Mouse (Mus musculus) thymus, postnatal 4 days (tissue): ENCODE measurements at regions not wholly inside any gene's neighbourhood (a gene's known extent, or its start where the extent isn't known, plus 50 kb on each side); places are given as distances from the start of the nearest gene placed in this dataset.

Experiments
- DNase-seq: peaks from one replicate; pipeline ENCODE4 v3.0.0; 2021

DNA sequence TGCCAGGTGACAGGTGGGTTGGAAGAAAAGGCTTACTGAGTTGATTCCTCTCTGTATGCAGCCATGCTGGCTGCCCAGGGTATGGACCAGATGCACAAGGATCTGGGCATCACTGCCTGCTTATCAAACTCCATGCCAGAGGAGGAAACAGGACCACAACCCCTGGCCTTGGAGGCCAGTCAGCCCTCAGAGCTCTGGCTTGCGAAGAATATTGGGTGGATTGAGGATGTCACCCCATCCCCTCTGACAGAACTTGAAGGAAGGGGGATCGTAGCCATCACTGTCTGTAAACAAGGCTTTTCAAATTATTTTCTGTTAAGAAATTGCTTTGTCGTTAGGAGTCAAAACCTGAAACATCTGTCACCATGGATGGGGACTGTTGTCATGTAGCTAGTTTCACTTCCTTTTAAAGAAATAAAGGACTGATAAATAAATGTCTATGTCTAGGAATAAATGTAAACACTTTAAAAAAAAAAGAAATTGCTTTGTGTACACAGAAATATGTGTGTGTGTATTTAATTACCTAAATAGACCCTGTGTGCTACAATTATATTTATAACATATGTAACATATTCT, 55.0 kb upstream of the Tbl1xr1 start:
- DNase-seq, result no peak

DNA sequence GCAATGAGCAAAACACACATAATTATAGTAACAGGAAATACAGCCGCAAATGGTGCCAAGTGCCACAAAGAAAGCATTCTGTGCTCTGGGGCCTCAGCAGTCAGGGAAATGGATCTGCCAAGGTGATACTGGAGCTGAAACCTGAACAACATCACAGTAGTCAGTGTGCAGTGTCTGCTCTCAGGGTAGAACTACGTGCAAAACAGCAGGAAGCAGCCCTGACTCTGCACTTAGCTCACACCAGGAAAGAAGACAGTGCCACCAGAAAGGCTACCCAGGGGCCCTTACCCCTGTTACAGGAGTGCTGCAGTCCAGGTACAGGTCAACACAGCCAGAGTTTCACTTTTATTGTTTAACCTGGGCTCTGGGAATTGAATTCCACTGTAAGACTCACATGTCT, 54.0 kb upstream of the Tbl1xr1 start:
- DNase-seq, result peak; percentile 44

DNA sequence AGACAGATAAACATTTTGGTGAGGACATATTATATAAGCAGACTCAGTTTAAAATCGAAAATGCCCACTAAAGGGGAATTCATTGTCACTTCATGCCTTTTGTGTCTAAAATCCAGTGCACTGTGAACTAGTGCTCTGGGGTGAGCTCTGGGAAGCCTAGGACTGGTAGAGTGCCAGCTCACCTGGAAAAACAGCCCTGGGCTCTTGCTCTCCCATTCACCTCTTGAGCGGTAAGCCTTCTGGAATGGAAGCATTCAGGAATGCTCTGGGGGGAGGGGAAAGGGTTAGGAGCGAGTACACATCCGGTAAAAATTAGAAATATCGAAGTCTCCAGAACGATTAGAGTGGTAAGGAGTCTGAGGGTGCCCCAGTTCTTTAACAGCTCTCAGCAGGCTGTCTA, 53.4 kb upstream of the Tbl1xr1 start:
- no peak for DNase-seq

DNA sequence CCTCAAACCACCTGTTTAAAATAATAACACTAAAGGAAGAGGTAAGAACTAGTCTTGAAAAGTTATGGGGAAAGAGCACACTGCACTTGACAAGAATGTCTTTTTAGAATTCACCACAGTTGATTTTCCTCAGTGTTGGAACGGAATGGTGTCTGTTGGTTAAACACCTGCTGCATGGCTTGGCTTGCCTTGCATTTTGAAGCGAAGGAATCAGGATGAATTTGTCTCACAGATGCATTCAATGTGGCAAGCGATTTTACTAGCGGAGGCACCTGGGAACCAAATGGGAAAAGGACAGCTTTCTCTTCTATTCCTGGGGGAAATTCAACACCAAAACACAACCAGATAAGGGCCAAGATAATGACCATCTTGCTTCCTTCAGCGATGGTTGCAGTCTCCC, 52.9 kb upstream of the Tbl1xr1 start:
- DNase-seq, result no peak

DNA sequence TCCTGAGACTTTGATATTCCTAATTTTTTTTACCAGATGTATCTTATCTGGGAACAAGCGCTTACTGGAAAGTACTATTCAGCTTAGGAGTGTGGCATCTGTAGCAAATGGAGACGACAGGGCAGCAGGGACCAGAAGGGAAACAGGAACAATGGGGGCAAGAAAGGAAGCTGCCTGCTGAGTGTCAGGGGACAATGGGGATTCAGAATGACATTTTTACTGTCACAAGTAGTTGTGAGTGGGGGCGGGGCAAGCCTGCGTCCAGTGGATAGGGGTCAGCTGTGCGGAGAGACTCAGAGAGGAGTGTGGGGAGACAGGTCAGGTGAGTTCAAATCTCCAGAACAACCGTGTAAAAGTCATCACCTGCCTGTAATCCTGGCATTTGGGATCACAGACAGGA, 52.3 kb upstream of the Tbl1xr1 start:
- peak; percentile 13 for DNase-seq

DNA sequence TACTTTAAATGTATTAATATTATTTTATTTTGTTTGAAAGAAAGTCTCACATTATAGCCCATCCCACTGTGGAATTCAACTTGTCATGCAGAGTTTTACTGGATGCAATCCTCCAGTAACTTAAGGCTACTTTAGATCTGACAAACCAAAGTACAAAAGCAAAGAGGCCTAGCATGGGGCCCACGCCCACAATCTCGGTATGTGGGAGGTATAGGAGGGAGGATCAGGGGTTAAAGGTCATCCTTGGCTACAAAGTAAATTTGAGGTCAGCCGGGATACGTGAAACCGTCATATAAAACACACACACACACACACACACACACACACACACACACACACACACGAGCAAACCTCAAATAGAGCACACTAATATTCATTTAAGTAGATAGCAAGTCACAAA, 51.3 kb upstream of the Tbl1xr1 start:
- no peak for DNase-seq

DNA sequence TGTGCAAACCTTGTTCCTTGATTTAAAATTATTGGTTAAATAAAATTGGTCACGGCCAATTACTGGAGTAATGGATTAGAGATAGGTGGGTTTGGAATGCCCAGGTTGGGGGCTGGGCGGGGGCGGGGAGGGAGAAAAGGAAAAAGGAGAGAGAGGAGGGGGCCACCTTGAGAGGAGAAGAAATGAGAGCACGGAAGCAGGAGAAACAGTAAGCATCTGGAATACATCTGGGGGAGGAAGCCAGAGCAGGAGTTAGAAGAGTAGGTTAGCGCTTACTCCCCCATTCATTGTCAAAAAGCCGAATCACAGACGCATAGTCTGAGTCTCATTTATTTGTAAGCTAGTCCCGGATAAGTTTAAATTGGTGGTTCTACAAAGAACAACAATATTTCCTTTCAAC, 50.8 kb upstream of the Tbl1xr1 start:
- DNase-seq, result no peak
